Mouse (Mus musculus): ENCODE data around the gene Gm49416.

The Gm49416 gene

DNA sequence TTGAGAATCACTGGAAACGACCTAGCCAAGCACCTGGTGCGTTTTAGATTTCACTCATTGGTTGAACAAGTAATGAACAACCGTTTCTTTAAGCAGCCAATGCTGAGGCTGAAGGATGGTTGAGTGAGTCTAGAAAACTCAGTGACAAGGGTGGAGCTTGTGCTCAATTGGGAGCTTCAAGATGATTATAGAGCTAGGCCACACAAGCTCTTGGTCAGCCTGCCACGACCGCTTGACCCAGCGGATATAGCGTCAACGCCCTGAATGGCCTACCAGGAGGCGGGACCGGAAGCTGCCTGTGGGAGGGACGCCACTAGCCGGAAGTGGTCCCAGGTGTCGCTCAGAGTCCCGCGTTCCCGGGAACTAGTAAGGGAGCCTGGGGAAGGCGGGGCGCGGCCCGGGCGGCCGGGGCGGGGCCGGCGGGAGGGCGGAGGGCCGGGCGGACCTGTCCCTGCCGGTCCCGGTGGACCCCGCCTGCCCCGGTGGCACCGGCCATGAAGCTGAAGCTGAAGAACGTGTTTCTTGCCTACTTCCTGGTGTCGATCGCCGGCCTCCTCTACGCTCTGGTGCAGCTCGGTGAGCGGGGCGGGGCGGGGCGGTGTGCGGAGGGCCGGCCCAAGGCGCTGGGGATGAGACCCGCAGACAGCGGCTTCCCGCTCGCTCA lies 31.5 kb downstream of the Gm49416 start, which contains the start of gene B3gat3:
TSS of gene B3gat3 (plus strand) at position 302 of the 664 bp plus-strand sequence.
- DNase-seq (ENCODE audit: low spot score), result peak; percentile 94

DNA sequence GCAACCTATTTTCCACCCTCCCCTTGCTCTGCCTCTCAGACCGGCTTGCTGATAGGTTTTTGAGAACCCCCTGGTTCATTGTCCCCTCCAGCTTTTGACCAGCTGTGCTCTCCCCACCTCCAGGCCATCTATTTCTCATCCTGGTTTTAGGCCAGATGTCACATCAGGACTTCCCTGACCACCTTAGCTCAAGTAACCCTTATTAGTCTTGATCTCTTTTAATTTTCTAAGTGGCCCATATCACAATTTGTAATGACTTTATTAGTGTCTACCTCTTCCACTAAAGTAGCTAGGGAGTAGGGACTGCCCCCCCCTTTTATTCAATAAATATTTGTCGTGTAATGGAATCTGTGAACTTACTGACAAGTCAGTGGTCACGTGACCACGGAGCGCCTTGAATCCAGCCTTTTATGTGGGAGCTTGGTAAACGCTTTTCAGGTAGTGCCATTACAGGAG lies 32.1 kb downstream of the Gm49416 start:
- no peak for DNase-seq (ENCODE audit: low spot score)

DNA sequence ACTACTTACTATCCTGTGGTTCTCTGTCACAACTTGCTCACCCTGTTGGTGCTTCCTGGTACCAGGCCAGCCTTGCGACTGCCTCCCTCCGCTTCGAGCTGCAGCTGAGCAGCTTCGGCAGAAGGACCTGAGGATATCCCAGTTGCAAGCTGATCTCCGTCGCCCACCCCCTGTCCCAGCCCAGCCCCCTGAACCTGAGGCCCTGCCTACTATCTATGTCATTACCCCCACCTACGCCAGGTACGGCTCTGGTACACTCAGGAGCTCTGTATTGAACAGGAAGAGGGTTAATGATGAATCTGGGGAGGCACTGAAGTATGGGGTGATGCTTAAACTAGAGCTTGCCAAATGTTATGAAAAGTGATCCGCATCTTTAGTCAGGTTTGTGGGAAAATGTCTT lies 33.0 kb downstream of the Gm49416 start:
- no peak for DNase-seq (ENCODE audit: low spot score)

DNA sequence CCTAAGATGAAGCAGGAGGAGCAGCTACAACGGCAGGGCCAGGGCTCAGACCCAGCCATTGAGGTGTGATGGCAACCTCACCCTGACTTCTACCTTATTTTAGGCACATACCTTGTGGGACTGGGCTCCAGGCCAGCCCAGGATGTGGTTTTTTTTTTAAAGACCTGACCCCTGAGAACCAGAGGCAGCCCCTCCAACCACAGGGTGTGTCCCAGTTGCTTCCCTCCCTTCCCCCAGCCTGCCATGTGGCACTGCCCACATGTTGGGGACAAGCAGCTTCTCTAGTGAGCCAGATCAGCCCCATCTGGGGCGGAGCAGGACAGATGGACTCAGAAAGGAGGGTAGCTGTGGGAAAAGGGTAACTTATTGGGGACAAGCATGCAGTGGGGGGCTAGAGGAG lies 38.0 kb downstream of the Gm49416 start:
- DNase-seq (ENCODE audit: low spot score), result no peak

DNA sequence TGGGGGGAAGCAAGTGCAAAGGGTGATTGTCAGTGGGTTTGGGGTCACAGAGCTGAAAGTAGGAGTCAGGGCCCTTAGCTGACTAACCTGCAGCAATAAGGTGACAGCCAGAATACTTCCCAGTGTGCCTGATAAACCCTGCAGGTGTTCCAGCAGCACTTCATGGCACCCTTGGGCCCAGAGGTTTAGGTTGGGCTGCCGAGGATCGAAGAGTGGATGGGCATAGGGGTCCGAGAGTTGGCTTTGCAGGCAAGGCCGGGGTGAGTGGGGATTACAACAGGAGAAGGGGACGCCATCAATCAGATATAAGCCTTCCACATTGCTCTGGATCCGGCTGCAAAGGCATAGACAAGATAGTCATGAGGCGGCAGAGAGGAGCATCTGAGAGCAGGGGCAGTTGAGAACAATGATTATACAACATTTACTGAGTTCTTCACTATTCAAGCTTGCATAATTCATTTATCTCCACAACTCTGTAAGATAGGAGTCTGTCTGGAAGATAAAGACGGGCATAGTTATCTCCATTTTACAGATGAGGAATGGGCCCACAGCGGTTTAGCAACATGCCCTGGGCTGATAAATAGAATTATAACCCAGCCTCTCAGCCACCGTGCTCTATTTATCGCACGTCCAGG lies 39.3 kb downstream of the Gm49416 start:
- DNase-seq (ENCODE audit: low spot score), result no peak

DNA sequence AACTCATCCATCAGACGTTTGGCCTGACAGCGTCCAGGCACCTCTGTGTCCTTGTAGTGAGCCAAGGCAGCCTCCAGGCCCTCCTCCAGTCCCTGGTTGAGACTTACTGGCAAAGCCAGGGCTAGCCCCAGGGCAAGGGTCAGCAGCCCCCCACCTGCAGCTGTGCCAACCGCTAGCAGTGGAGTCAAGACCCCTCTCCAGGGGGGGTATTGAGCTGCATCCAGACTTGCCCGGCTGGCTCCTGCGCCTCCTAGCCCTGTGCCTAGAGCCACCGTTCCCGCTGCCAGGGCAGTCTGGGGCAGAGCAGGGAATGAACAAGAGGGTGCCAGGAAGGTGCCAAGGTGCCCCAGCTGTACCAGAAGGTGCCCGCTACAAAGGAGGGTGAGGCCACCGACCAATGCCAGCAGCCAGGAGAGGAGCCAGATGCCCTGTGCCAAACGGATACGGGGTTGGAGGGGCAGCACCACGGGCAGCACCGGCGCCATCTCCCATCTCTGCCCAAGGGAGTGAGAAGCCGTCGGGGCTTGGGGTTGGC lies 40.0 kb downstream of the Gm49416 start:
- no peak for DNase-seq (ENCODE audit: low spot score)

DNA sequence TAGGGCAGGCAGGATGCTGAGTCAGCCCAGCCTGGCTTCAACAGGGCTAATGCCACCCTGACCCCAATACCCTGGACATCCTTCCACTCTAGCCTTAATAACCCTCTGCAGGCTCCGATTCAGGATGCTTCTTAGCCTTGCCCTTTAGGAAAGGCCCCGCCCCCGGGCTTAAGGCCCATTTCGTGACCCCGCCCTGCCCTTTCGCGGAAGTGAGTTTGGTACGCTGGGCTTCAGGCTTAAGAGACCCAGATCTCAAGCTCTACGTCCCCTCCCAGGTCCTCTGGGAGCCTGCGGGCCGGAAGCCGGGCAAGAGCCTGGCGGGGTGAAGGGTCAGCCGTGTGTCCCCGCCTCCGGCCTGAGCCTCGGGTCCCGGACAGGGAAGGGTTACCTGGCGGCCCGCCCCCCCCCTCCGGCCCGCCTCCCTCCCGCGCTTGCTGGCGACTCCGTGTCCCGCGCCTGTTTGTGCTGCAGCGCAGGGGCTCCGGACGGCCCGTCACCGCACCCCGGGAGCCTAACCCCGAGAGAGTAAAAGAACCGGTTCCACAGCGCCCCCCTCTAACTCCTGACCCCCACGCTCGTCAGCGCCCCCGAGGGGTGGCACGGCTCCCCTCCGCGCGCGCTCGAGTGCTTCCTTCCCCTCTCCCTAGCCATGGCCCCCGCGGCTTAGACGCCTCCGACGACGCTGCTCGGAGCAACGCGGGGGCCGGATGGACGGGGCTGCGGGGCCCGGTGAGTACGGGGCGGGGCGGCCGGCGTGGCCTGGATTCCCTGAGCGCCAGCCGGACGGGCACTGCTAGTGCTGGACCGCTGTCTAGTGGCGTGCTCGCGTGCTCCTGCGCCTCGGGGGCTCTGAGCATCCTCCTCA lies 40.7 kb downstream of the Gm49416 start, which contains the start of the genes Rom1 and Eml3:
TSS of gene Rom1 (minus strand) at position 133 of the 865 bp plus-strand sequence.
TSS of gene Eml3 (plus strand) at position 329 of the 865 bp plus-strand sequence.
- DNase-seq (ENCODE audit: low spot score), result peak; percentile 87

DNA sequence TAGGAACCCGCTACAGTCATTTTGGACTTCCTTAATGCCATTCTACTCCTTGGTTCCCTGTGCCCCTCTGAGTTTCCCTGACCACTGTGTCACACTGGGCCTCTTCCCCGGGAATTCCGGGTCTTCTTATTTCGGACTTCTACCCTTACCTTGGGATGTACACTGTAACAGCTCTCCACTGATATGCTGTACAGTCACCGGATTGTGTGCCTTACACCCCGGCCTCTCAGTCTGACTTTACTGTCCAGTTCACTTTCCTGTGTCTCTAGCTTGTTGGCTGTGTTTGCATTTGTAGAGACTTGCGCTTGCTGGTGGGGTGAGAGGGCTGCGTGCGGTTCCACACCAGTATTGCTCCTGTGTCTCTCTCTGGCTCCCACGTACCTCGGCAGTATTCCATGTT lies 41.4 kb downstream of the Gm49416 start:
- no peak for DNase-seq (ENCODE audit: low spot score)

DNA sequence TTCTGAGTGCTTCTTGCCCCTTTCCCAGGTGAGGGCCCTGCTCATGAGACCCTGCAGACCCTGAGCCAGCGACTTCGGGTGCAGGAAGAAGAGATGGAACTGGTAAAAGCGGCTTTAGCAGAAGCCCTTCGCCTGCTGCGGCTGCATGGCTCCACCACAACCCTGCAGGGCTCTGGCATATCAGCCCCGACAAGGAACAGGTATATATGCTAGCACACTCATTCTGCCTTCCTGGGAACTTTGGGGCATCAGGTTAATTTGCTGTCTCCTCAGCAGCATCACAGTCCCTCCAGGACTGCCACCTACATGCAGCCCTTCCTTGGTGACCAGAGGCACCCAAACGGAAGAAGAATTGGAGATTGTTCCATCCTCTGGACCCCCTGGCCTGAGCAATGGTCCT lies 42.0 kb downstream of the Gm49416 start:
- no peak for DNase-seq (ENCODE audit: low spot score)

DNA sequence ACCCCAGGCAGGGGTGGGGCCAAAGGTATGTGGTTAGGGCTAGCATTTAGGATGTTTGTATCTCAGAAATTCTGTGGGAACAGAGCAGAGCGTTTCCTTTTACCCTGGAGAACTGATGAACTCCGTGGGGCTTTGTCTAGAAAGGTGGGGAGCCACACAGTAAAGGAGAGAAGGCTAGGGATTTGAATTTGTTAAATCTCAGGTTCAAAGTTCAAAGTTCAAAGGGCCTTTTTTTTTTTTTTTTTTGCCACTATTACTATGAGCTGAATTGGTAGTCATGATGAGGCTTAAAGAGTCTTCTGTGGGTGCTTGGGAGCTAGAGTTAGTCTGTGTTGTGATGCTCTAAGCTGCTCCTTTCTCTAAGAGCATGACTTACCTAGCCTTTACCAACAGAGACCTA lies 48.0 kb downstream of the Gm49416 start:
- DNase-seq (ENCODE audit: low spot score), result no peak

DNA sequence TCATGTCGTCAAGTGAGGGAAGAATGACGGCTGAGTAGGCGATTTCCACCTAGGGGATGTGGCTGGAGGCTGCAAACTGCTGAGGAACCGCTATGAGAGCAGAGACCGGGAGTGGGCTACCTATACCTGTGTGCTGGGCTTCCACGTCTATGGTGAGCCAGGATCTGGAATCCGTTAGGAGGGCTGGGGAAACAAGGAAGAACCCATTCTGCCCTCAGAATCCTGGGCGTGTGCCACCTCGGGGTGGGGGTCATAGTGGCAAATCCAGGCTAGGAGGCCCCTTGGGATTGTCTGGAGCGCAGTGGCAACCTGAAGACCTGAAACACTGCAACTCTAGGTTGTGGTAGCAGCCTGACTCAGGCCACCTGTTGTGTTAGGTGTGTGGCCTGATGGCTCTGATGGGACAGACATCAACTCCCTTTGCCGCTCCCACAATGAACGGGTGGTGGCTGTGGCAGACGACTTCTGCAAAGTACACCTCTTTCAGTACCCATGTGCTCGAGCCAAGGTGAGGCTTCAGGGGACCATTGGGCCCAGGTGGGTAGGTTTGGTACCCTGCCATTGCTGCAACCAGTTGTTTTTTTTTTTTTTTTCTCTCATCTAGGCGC lies 51.9 kb downstream of the Gm49416 start:
- no peak for DNase-seq (ENCODE audit: low spot score)

DNA sequence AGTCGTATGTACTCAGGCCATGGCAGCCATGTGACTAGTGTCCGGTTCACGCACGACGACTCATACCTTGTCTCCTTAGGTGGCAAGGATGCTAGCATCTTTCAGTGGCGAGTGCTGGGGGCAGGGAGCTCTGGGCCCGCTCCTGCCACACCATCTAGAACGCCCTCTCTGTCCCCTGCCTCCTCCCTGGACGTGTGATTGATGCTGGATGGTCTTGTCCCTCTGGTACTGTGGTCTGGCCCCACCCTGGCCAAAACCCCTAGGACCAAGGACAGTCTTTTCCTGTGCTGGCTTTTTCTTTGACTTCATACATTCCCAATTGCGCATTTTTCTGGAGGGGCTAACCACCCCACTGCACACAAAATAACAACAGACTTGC lies 52.4 kb downstream of the Gm49416 start:
- DNase-seq (ENCODE audit: low spot score), result no peak

DNA sequence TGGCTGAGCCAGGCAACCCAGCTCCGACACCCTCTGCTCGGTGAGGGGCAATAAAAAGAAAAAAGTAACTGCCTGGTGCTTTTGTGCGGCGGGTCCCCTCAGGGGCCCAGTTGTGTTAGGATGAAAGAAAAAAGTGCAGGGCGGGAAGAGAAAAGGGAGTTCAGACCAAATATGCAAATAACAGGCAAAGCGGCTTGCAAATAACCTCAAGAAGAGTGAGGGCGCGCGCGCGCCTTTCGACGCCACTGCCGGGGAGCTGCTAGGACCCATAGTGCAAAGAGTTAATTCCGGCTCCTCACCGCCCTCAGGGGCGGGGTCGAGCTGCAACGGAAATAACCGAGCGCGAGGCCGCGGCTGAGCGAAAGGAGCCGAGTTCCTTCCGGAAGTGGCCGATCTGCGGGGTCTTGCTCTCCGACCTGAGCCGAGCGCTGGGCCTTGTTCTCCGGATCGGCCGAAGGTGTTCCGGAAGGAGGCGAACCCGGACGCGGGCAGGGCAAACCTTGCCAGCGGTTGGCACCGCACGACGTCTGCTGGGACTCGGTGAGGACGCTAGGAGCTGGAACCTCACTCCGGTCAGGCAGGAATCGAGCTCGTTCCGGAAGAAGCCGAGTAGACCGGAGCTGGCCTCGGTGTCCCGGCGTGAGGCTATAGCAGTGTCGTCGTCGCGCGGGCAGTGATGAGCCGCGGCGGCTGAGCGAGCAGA lies 52.9 kb downstream of the Gm49416 start, which contains the start of gene Mta2:
TSS of gene Mta2 (plus strand) at position 361 of the 703 bp plus-strand sequence.
- peak; percentile 96 for DNase-seq (ENCODE audit: low spot score)

DNA sequence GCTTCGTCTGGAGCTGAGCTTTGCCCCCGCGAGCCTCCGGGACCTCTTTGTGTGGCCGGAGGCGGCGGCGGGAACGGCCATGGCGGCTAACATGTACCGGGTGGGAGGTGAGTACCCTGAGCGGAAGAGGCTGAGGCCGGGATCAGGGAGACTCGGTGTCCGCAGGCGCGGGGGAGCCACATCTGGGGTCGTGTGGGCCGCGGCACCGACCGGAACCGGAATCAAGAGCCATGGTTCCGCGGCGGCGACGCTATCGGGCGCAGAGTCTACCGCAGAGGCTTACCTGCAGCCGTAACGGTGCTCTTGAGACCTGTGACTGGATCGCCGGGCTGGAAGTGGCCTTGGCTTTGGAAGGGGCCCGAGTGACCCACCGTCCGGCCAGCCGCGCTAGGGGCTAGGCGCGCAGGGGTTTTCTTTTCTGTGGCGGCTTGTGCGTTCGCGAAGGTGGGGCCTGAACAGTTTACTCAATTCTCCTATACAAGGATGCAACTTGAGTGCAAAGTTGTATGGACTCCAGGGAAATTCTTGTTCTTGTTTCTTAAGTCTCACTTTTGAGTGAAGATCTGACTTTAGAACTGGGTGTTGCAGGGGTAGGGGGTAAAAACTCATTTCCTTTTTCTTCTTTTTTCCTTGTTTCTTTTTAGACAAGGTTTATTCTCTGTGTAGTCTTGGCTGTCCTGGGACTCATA lies 53.7 kb downstream of the Gm49416 start:
- no peak for DNase-seq (ENCODE audit: low spot score)

DNA sequence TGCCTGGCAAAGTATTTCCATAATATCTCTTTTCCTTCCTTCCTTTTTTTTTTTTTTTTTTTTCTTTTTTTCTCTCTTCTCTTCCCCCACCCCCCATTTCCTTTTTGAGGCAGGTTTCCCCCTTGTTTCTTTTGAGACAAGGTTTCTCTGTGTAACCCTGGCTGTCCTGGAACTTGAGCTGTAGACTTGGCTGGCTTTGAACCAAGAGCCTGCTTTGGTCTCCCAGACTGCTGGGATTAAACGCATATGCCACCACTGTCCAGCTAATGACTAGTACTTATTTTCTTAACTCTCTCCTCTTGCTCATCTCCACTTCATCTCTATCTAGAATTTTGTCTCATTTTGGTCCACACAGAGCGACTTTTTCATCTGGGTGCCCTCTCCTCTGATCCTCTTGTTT lies 54.3 kb downstream of the Gm49416 start:
- DNase-seq (ENCODE audit: low spot score), result no peak

DNA sequence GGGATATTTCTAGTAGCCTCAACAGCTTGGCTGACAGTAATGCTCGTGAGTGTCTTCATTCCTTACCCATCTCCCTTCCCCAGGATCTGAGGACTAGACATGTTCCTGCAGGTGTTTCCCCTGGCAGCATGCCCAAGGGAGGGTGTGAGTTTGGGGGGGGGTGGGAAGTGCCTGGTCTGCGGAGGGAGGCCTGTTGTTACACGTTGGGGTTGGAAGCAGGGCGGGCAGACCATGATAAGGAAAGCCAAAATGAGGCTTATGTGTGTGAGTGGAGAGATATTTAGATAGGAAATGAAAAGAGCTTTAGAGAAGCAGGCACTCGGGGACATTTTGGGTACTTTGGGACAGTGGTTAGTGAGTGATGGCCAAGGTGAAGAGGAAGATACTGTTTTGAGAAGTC lies 55.3 kb downstream of the Gm49416 start:
- DNase-seq (ENCODE audit: low spot score), result no peak

DNA sequence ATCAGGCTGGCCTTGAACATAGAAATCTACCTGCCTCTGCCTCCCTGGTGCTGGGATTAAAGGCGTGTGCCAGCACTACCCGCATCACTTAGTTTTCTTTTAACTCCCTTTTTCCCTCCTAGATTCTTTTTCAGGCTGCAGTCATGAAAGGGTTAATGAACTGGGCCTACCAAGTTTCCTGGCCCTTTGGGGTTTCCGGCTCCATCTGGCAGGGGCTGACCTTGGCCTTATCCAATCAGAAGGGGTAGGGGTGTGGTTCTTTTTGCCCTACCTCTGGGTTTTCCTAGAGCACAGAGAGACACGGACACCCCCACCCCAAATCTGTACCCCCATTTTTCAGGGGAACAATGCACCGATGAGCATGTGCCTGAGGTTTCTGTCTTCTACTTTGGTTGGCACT lies 56.0 kb downstream of the Gm49416 start:
- DNase-seq (ENCODE audit: low spot score), result peak; percentile 68
